In the genomic region with DNA sequence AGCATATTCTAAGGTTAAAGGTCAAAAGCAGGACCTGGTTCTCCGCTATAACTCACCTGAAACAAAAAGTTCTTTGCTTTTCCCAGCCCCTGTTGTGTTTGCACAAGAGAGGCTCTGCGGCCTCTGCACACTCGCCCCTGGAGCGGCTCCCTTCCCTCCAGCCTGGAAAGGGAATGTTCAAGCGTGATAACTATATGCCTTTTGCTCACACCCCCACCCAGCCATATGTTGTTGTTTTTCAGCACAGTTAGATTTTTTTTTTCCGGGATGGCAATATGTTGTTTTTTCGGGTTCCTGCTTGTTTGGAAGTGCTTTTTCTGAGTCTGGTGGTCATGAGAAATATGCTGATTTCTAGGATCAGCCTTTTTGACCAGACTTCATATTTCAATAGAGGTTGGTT, we compare ENCODE assay signal across 10 mouse cellular contexts.
A peak's percentile ranks its signal among the peaks of the same experiment; 100 is the strongest.
DNase-seq lines count a peak whose midpoint lies in the region.
"Had no signal": no experiment of that assay in that cellular context is flagged by ENCODE, and none has a peak within 500 bp of the region (broad histone marks: within the 10 kb centered on the region; RNA-seq: fewer than 3 reads in every experiment).

No protein-coding gene starts in this region.

- peak; percentile 80 for DNase-seq in brain, adult 2 months (ENCODE audit: low read depth, low spot score)
- DNase-seq in brain, embryonic 18.5 days (ENCODE audit: low read depth, low spot score), result peak; percentile 67
- DNase-seq in frontal cortex, postnatal 36 days (ENCODE audit: low spot score in 2 of 2), result peak; percentile 33 to 44
- peak; percentile 52 for DNase-seq in right cerebral cortex, adult 18-20 months
- DNase-seq in MN1 (ENCODE audit: low spot score), result no peak
- no peak for DNase-seq in lung, adult 18-20 months
- DNase-seq in retina, postnatal 1 day, result no peak
- DNase-seq: adrenal gland, adult 2 months; heart, adult 11 months; liver, embryonic 13.5 days had no signal

Comparison
In these comparisons a context has a peak if more than half of its experiments do, and no peak if none do; other contexts are left out.
1. DNase-seq: peak in brain, adult 2 months (single experiment), brain, embryonic 18.5 days (single experiment), frontal cortex, postnatal 36 days (2 of 2) and right cerebral cortex, adult 18-20 months (single experiment); none in MN1 (single experiment), lung, adult 18-20 months (0 of 2) and retina, postnatal 1 day (single experiment).